Mouse (Mus musculus): Measurements from ENCODE around the gene Calm3. TPM values are rescaled to one million over a fixed set of nuclear protein-coding genes. Genes with fewer than 3 reads are reported as not detected.
A peak's percentile ranks its signal among the peaks of the same experiment; 100 is the strongest.

Calm3 gene
- total and polyA plus RNA-seq, 2 experiments from 2014 or later, result 107 to 342 TPM

- DNase-seq (ENCODE audit: low spot score) (no peak), ATAC-seq (ENCODE audit: insufficient read depth, low read depth) (no peak)
- peaks cover 15% of the 10 kb centered on the region for H3K4me1 ChIP-seq (ENCODE audit: control insufficient read depth, insufficient read depth)
- no peak overlapping the region for H3K27ac ChIP-seq (ENCODE audit: low read depth)
- H3K4me2 ChIP-seq (ENCODE audit: low read depth, low read length), result no peak overlapping the region
- 44% methylated on average over 10 of the region's 10 CpGs for WGBS
- H3K36me3 ChIP-seq (replicated peaks; ENCODE audit: control insufficient read depth, insufficient read depth, low read length), result peaks cover 8% of the 10 kb centered on the region
- TF ChIP-seq EP300 (IDR thresholded peaks at IDR 0.05; ENCODE audit: low read depth), result no peak
- TF ChIP-seq CTCF (IDR thresholded peaks at IDR 0.05; ENCODE audit: low read depth), result no peak
- H3K27me3 ChIP-seq (ENCODE audit: control insufficient read depth, insufficient read depth, low read length), result peaks cover 12% of the 10 kb centered on the region
- no peak overlapping the region for H3K9ac ChIP-seq (replicated peaks; ENCODE audit: low read depth, low read length)
- H3K9me3 ChIP-seq (replicated peaks; ENCODE audit: control insufficient read depth, low read length), result no peaks in the 10 kb centered on the region
- no peak overlapping the region for H3K4me3 ChIP-seq (ENCODE audit: low read depth, low read length)
Observed at GRCm38 (mm10) chr7:16909909-16910308, 14.0 kb downstream of the Calm3 start.

- no peaks in the 10 kb centered on the region for H3K36me3 ChIP-seq (replicated peaks; ENCODE audit: control insufficient read depth, insufficient read depth, low read length)
- peaks cover 15% of the 10 kb centered on the region for H3K4me1 ChIP-seq (ENCODE audit: control insufficient read depth, insufficient read depth)
- H3K4me3 ChIP-seq (ENCODE audit: low read depth, low read length), result no peak overlapping the region
- H3K9me3 ChIP-seq (replicated peaks; ENCODE audit: control insufficient read depth, low read length), result no peaks in the 10 kb centered on the region
- no peak for TF ChIP-seq CTCF (IDR thresholded peaks at IDR 0.05; ENCODE audit: low read depth)
- no peak for TF ChIP-seq EP300 (IDR thresholded peaks at IDR 0.05; ENCODE audit: low read depth)
- H3K27ac ChIP-seq (ENCODE audit: low read depth), result no peak overlapping the region
- WGBS, result 40% methylated on average over 11 of the region's 11 CpGs
- DNase-seq (ENCODE audit: low spot score), result no peak
- 0 out of 2 replicates have a peak overlapping the region, but pooled peaks have one; percentile 45 for H3K4me2 ChIP-seq (ENCODE audit: low read depth, low read length)
- no peak overlapping the region for H3K9ac ChIP-seq (replicated peaks; ENCODE audit: low read depth, low read length)
- ATAC-seq (ENCODE audit: insufficient read depth, low read depth), result no peak
- H3K27me3 ChIP-seq (ENCODE audit: control insufficient read depth, insufficient read depth, low read length), result peaks cover 15% of the 10 kb centered on the region
Observed at GRCm38 (mm10) chr7:16908859-16909258, 15.1 kb downstream of the Calm3 start.

- ATAC-seq (ENCODE audit: insufficient read depth, low read depth), result no peak
- H3K4me3 ChIP-seq (ENCODE audit: low read depth, low read length), result no peak overlapping the region
- WGBS, result 19% methylated on average over 11 of the region's 11 CpGs
- H3K36me3 ChIP-seq (replicated peaks; ENCODE audit: control insufficient read depth, insufficient read depth, low read length), result no peaks in the 10 kb centered on the region
- DNase-seq (ENCODE audit: low spot score), result no peak
- TF ChIP-seq CTCF (IDR thresholded peaks at IDR 0.05; ENCODE audit: low read depth) (no peak), EP300 (IDR thresholded peaks at IDR 0.05; ENCODE audit: low read depth) (no peak)
- peaks cover 19% of the 10 kb centered on the region for H3K27me3 ChIP-seq (ENCODE audit: control insufficient read depth, insufficient read depth, low read length)
- H3K4me2 ChIP-seq (ENCODE audit: low read depth, low read length), result peak overlapping the region; percentile 45
- H3K9me3 ChIP-seq (replicated peaks; ENCODE audit: control insufficient read depth, low read length), result no peaks in the 10 kb centered on the region
- H3K9ac ChIP-seq (replicated peaks; ENCODE audit: low read depth, low read length), result peak overlapping the region; percentile 42; the same call in 1 of the 2 replicates
- no peak overlapping the region for H3K27ac ChIP-seq (ENCODE audit: low read depth)
- H3K4me1 ChIP-seq (ENCODE audit: control insufficient read depth, insufficient read depth), result peaks cover 15% of the 10 kb centered on the region
Observed at GRCm38 (mm10) chr7:16908367-16908766, 15.5 kb downstream of the Calm3 start.

DNA sequence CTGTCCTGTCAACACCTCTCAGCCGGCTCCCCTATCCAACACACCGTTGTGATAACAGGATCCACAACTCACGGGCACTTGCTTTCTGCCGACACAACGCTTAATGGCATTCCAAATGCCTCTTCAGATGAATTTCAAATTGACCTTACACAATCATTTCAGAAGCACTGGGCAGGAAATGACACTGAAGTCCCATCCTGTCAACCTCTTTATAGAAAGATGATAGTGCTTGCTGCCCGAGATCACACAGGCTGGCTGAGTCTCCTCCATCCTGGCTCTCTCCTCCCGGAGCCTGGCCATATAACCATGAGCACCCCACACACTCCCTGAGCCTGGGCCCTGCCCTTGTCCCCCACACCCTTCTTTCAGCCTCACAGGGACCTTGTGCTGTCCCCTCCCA is 16.1 kb downstream of the Calm3 start:
- DNase-seq (ENCODE audit: low spot score) (no peak), ATAC-seq (ENCODE audit: insufficient read depth, low read depth) (no peak)
- WGBS, result 11% methylated on average over 7 of the region's 7 CpGs
- Histone ChIP-seq H3K27ac (ENCODE audit: low read depth) (no peak overlapping the region), H3K9me3 (replicated peaks; ENCODE audit: control insufficient read depth, low read length) (no peaks in the 10 kb centered on the region), H3K27me3 (ENCODE audit: control insufficient read depth, insufficient read depth, low read length) (peaks cover 20% of the 10 kb centered on the region), H3K36me3 (replicated peaks; ENCODE audit: control insufficient read depth, insufficient read depth, low read length) (no peaks in the 10 kb centered on the region), H3K4me1 (ENCODE audit: control insufficient read depth, insufficient read depth) (peaks cover 15% of the 10 kb centered on the region), H3K4me3 (ENCODE audit: low read depth, low read length) (no peak overlapping the region), H3K4me2 (ENCODE audit: low read depth, low read length) (peak overlapping the region; percentile 45), H3K9ac (replicated peaks; ENCODE audit: low read depth, low read length) (peak overlapping the region; percentile 42; the same call in 1 of the 2 replicates)
- TF ChIP-seq EP300 (IDR thresholded peaks at IDR 0.05; ENCODE audit: low read depth), result no peak
- TF ChIP-seq CTCF (IDR thresholded peaks at IDR 0.05; ENCODE audit: low read depth), result no peak

GRCm38 (mm10) chr7:16906889-16907559 is 16.9 kb downstream of the Calm3 start:
- H3K27me3 ChIP-seq (ENCODE audit: control insufficient read depth, insufficient read depth, low read length), result peaks cover 25% of the 10 kb centered on the region
- H3K4me3 ChIP-seq (ENCODE audit: low read depth, low read length), result no peak overlapping the region

More at GRCm38 (mm10) chr7:16906889-16907559, 16.9 kb downstream of the Calm3 start:
- no peak for DNase-seq (ENCODE audit: low spot score)
- no peaks in the 10 kb centered on the region for H3K36me3 ChIP-seq (replicated peaks; ENCODE audit: control insufficient read depth, insufficient read depth, low read length)
- H3K4me1 ChIP-seq (ENCODE audit: control insufficient read depth, insufficient read depth), result peaks cover 15% of the 10 kb centered on the region
- H3K27ac ChIP-seq (ENCODE audit: low read depth), result no peak overlapping the region
- WGBS, result 88% methylated on average over 41 of the region's 41 CpGs
- no peaks in the 10 kb centered on the region for H3K9me3 ChIP-seq (replicated peaks; ENCODE audit: control insufficient read depth, low read length)
- H3K9ac ChIP-seq (replicated peaks; ENCODE audit: low read depth, low read length), result no peak overlapping the region
- no peak for ATAC-seq (ENCODE audit: insufficient read depth, low read depth)
- peak overlapping the region; percentile 45; the same call in 1 of the 2 replicates for H3K4me2 ChIP-seq (ENCODE audit: low read depth, low read length)
- TF ChIP-seq EP300 (IDR thresholded peaks at IDR 0.05; ENCODE audit: low read depth), result no peak
- TF ChIP-seq CTCF (IDR thresholded peaks at IDR 0.05; ENCODE audit: low read depth), result no peak

Measured in heart, postnatal 0 days (tissue).